Mouse (Mus musculus): ENCODE data around the gene Gpc4. TPM values are rescaled to one million over a fixed set of nuclear protein-coding genes. Genes with fewer than 3 reads are reported as not detected.

Gene Gpc4
- polyA plus RNA-seq, 1 experiment = 7.4 TPM

DNA sequence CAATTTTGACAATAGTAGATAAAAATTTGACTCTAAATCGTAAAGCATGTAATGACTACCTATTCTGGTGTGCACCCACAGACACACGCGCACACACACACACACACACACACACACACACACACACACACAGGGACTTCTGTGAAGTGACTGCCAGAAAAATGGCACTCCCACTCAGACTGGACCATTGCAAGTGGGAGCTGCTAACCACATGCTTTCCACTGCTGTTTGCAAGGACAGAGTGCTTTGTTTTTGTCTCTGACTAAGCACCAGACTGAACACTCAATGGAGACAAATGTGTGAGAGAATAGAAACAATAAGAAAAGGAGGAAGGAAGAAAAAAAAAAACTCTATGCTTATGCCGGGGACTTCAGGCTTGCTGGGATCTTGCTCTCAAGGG lies 11.6 kb downstream of the Gpc4 start:
- no peak overlapping the region for H3K4me3 ChIP-seq (ENCODE audit: insufficient read depth, low read length)

DNA sequence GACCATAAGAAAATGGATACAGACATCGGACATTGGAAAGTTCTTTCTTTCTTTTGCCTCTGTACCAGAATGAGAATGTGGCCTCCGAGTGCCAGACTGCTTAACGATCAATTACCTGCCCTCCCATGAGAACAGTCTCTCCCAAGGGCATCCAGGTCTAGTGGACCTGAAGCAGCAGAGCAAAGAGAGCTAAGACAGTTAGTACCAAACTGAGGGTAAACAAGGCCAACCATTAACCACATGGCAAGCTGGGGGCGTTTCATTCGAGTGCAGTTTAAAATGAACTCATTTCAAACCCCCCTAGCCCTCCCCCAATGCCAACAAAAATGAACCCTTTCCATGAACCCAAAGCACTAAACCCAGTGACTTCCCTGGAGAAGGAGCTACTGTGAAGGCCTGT lies 12.1 kb downstream of the Gpc4 start:
- H3K27ac ChIP-seq (ENCODE audit: insufficient read depth, low read length) = no peak overlapping the region
- no peak overlapping the region for H3K4me3 ChIP-seq (ENCODE audit: insufficient read depth, low read length)
- H3K4me1 ChIP-seq (ENCODE audit: control insufficient read depth, insufficient read depth, low read length) = no peaks in the 10 kb centered on the region
- TF ChIP-seq POLR2A (IDR thresholded peaks at IDR 0.05; ENCODE audit: extremely low read depth, insufficient read depth, low read length) (no peak), CTCF (IDR thresholded peaks at IDR 0.05; ENCODE audit: extremely low read depth, insufficient read depth, low read length) (no peak)

More for the DNA sequence above, 11.6 kb downstream of the Gpc4 start:
- no peak for TF ChIP-seq POLR2A (IDR thresholded peaks at IDR 0.05; ENCODE audit: extremely low read depth, insufficient read depth, low read length)
- no peak for TF ChIP-seq CTCF (IDR thresholded peaks at IDR 0.05; ENCODE audit: extremely low read depth, insufficient read depth, low read length)
- no peaks in the 10 kb centered on the region for H3K4me1 ChIP-seq (ENCODE audit: control insufficient read depth, insufficient read depth, low read length)
- H3K27ac ChIP-seq (ENCODE audit: insufficient read depth, low read length) = no peak overlapping the region

DNA sequence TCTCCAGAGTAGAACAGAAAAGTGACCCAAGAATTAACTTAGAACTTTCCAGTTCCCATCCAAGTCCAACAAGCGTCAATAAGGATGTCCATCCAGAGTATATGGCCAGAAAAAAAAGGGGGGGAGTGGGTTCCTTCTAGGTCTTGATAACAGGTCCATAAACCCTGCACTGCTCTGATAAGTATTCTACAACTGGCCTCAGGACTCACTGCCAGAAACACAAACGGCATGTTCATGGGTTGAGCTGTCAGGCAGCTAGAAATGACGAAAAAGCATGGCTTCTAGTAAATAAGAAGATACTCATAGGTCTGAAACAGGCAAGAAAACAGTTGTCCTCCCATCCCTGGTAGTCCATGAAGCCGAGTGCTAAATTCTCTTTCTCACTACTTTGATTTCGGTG lies 13.5 kb downstream of the Gpc4 start:
- H3K4me3 ChIP-seq (ENCODE audit: insufficient read depth, low read length) = no peak overlapping the region

DNA sequence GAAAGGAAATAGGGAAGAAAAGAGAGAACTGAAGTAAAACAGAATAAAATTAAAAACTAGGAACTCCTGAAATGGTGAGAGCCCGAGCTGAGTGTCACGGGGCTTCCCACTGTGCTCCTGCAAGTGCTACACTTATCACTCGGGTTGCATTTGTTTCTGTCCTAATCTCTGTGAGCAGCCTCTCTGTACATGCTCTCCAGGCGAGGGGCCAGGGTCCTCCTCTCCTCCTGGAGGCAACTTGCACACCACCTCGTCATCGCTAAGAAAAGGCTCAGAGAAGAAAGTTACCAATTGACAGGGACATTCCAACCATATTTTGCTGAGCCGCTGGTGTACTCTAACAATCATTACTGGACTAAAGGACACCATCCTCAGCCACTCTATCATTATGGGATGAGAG lies 14.0 kb downstream of the Gpc4 start:
- Histone ChIP-seq H3K27ac (ENCODE audit: insufficient read depth, low read length) (no peak overlapping the region), H3K4me1 (ENCODE audit: control insufficient read depth, insufficient read depth, low read length) (no peaks in the 10 kb centered on the region), H3K4me3 (ENCODE audit: insufficient read depth, low read length) (no peak overlapping the region)
- TF ChIP-seq CTCF (IDR thresholded peaks at IDR 0.05; ENCODE audit: extremely low read depth, insufficient read depth, low read length) (no peak), POLR2A (IDR thresholded peaks at IDR 0.05; ENCODE audit: extremely low read depth, insufficient read depth, low read length) (no peak)

More for the DNA sequence above, 13.5 kb downstream of the Gpc4 start:
- H3K4me1 ChIP-seq (ENCODE audit: control insufficient read depth, insufficient read depth, low read length) = no peaks in the 10 kb centered on the region
- H3K27ac ChIP-seq (ENCODE audit: insufficient read depth, low read length) = no peak overlapping the region
- TF ChIP-seq CTCF (IDR thresholded peaks at IDR 0.05; ENCODE audit: extremely low read depth, insufficient read depth, low read length) = no peak
- no peak for TF ChIP-seq POLR2A (IDR thresholded peaks at IDR 0.05; ENCODE audit: extremely low read depth, insufficient read depth, low read length)

DNA sequence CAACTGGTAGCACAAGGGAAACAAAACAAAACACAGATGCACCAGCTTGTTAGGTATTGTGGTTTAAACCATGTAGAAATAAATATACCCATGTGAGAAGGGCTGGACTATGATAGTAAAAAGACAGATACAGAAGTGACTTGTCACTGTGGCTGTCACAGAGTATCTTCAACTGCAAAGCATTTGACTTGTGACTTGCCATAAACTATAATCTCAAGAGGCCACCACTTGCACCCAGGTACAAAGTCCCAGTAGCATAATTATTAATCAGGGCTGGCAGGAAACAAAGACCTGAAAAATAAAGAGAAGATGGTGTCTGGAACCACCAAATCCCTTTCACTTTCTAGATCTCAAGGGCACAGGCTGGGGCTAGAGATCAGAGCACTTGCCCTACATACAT lies 19.5 kb downstream of the Gpc4 start:
- Histone ChIP-seq H3K4me1 (ENCODE audit: control insufficient read depth, insufficient read depth, low read length) (no peaks in the 10 kb centered on the region), H3K4me3 (ENCODE audit: insufficient read depth, low read length) (no peak overlapping the region), H3K27ac (ENCODE audit: insufficient read depth, low read length) (no peak overlapping the region)
- TF ChIP-seq POLR2A (IDR thresholded peaks at IDR 0.05; ENCODE audit: extremely low read depth, insufficient read depth, low read length) (no peak), CTCF (IDR thresholded peaks at IDR 0.05; ENCODE audit: extremely low read depth, insufficient read depth, low read length) (no peak)

DNA sequence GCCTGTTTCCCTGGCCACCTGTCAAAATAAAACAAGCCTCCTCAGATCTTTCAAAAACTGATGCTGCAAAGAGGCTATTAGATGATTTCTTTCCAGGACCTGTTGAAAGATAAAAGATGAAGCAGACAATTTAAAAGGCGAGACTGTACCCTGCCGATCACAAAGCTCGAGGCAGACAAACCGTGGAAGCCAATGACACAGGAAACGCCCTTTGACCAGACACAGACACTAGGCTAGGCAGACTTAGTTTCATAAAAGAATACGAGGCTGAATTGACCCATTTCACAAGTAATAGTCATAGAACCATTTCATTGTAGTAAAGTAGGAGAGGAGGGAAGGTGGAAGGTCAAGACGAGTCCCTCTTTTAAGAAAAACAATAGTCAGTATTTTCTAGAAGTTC lies 20.6 kb downstream of the Gpc4 start:
- Histone ChIP-seq H3K4me1 (ENCODE audit: control insufficient read depth, insufficient read depth, low read length) (no peaks in the 10 kb centered on the region), H3K4me3 (ENCODE audit: insufficient read depth, low read length) (no peak overlapping the region), H3K27ac (ENCODE audit: insufficient read depth, low read length) (no peak overlapping the region)
- TF ChIP-seq POLR2A (IDR thresholded peaks at IDR 0.05; ENCODE audit: extremely low read depth, insufficient read depth, low read length) = no peak
- no peak for TF ChIP-seq CTCF (IDR thresholded peaks at IDR 0.05; ENCODE audit: extremely low read depth, insufficient read depth, low read length)

DNA sequence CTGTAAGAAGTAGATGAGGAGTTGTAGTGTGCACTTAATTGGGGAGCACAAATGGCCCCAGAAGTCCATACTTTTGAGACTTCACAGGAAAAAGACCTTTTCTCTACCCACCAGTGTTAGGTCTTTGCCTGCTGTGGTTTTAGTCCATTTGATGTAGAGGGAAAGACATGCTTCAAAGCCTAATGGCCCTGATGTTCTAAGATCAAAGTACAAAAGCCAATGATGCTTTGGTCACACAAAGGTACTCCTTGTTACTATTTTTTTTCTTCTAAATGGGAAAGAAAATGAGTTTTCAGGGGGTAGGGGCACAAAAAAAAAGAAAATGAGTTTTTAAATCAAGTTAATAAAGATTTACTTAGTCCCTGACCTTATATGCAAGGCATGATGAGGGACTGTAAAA lies 24.7 kb downstream of the Gpc4 start:
- Histone ChIP-seq H3K4me1 (ENCODE audit: control insufficient read depth, insufficient read depth, low read length) (no peaks in the 10 kb centered on the region), H3K4me3 (ENCODE audit: insufficient read depth, low read length) (no peak overlapping the region), H3K27ac (ENCODE audit: insufficient read depth, low read length) (no peak overlapping the region)
- TF ChIP-seq POLR2A (IDR thresholded peaks at IDR 0.05; ENCODE audit: extremely low read depth, insufficient read depth, low read length) (no peak), CTCF (IDR thresholded peaks at IDR 0.05; ENCODE audit: extremely low read depth, insufficient read depth, low read length) (no peak)

DNA sequence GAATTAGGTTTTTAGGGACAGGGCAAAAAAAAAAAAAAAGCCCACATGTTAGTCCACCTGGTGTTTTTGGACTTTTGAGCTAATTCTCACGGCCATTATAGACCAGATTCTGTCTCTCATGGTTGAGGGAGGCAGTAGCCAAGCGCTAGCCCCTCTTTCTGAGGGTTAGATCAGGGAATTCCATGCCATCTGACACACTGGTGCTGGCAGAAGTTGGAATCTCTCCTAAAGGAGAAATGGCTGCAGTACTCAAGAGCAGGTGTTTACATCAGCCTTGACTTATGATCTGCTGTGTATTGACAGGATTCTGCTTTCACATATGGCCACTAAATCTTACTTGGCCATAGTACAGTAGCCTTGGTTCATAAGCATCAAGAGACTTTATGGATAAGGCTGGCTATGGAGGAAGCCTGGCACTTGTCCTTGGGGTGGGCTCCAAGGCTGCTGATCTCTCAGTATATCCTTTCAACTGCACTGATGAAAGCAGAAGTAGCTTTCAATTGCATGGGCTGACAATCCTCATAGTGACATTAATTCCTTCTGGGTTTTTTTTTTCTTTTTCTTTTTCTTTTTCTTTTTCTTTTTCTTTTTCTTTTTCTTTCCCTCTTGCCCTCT lies 26.5 kb downstream of the Gpc4 start:
- H3K4me3 ChIP-seq (ENCODE audit: insufficient read depth, low read length) = no peak overlapping the region
- TF ChIP-seq CTCF (IDR thresholded peaks at IDR 0.05; ENCODE audit: extremely low read depth, insufficient read depth, low read length) (no peak), POLR2A (IDR thresholded peaks at IDR 0.05; ENCODE audit: extremely low read depth, insufficient read depth, low read length) (no peak)
- H3K4me1 ChIP-seq (ENCODE audit: control insufficient read depth, insufficient read depth, low read length) = no peaks in the 10 kb centered on the region
- H3K27ac ChIP-seq (ENCODE audit: insufficient read depth, low read length) = no peak overlapping the region

DNA sequence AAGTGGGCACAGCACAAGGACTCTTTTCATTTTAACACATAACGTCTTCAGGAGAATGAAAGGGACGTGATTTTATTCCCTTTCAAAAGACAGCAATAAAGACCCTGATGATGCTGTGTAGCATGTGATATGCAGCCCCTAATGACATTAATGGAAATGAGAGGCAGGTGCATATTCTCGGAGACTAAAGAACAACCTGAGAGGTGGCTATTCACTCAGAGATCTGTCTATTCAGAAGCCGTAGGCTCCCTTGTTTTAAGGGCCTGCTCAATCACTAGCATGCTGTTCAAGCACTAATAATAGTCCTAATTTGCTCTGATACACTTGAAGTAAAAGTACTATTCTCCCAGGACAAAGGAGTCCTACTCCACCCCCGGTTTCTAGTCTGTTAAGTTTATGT lies 27.0 kb downstream of the Gpc4 start:
- no peak overlapping the region for H3K27ac ChIP-seq (ENCODE audit: insufficient read depth, low read length)
- H3K4me1 ChIP-seq (ENCODE audit: control insufficient read depth, insufficient read depth, low read length) = no peaks in the 10 kb centered on the region
- H3K4me3 ChIP-seq (ENCODE audit: insufficient read depth, low read length) = no peak overlapping the region
- TF ChIP-seq CTCF (IDR thresholded peaks at IDR 0.05; ENCODE audit: extremely low read depth, insufficient read depth, low read length) = no peak
- no peak for TF ChIP-seq POLR2A (IDR thresholded peaks at IDR 0.05; ENCODE audit: extremely low read depth, insufficient read depth, low read length)

DNA sequence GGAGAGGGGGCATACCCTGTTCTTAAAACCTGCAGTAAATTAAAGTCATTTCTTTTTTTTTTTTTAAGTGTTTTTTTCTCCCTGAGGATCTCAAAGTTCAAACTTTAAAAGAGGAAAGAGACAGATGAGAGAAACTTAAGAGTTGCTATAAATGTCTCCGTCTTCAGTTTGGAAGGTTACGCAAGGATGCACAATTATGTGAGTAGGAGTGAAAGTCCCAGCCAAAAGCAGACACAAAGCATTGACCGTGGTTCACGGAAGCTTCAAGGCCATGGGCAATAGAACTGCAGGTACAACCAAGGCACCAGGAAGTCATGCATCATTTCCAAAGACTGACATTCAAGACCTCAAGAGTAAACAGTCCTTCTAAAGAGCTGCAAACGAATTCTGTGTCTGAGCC lies 28.5 kb downstream of the Gpc4 start:
- no peaks in the 10 kb centered on the region for H3K4me1 ChIP-seq (ENCODE audit: control insufficient read depth, insufficient read depth, low read length)
- TF ChIP-seq CTCF (IDR thresholded peaks at IDR 0.05; ENCODE audit: extremely low read depth, insufficient read depth, low read length) (no peak), POLR2A (IDR thresholded peaks at IDR 0.05; ENCODE audit: extremely low read depth, insufficient read depth, low read length) (no peak)

More for the DNA sequence above, 28.5 kb downstream of the Gpc4 start:
- no peak overlapping the region for H3K4me3 ChIP-seq (ENCODE audit: insufficient read depth, low read length)
- H3K27ac ChIP-seq (ENCODE audit: insufficient read depth, low read length) = no peak overlapping the region
